Mouse (Mus musculus) myocyte (in vitro differentiated cells): ENCODE results near the gene Cd276. TPM values are rescaled to one million over a fixed set of nuclear protein-coding genes. Genes with fewer than 3 reads are reported as not detected.

Experiments
- H3K27me3 ChIP-seq: one replicate; pipeline ENCODE4 v1.6.1; 2011; ENCODE audit not compliant: control insufficient read depth, insufficient read depth, insufficient read length
- H3K36me3 ChIP-seq: one replicate; pipeline ENCODE4 v1.6.1; 2011; ENCODE audit not compliant: control insufficient read depth, insufficient read depth
- H3K4me2 ChIP-seq: one replicate; pipeline ENCODE4 v1.6.1; 2011; ENCODE audit warnings: low read depth, control low read depth
- H3K4me3 ChIP-seq: one replicate; pipeline ENCODE4 v1.5.1; 2011; ENCODE audit warnings: mild to moderate bottlenecking, control low read depth, moderate library complexity
- H3K79me2 ChIP-seq: one replicate; pipeline ENCODE4 v1.6.1; 2011; ENCODE audit not compliant: control insufficient read depth, insufficient read depth
- H3ac ChIP-seq: one replicate; pipeline ENCODE4 v1.6.1; 2011; ENCODE audit not compliant: control insufficient read depth, insufficient read length
- CEBPB ChIP-seq: IDR thresholded peaks from 2 replicates; pipeline ENCODE4 v1.6.1; 2011; ENCODE audit warnings: mild to moderate bottlenecking, moderate library complexity; ENCODE audit not compliant: poor library complexity, insufficient read depth, severe bottlenecking
- E2F4 ChIP-seq: IDR thresholded peaks from one replicate; pipeline ENCODE4 v1.6.1; 2011; ENCODE audit warnings: mild to moderate bottlenecking, control low read depth, moderate library complexity; ENCODE audit not compliant: insufficient read depth
- MAX ChIP-seq: IDR thresholded peaks from one replicate; pipeline ENCODE4 v1.6.1; 2011; ENCODE audit warnings: low read depth, mild to moderate bottlenecking, control low read depth
- MYOD1 ChIP-seq, 3 experiments: IDR thresholded peaks; one replicate each; pipeline ENCODE4 v1.6.1; 2011; ENCODE audit warnings: control low read depth in 2 of 3, low read depth in 2 of 3, mild to moderate bottlenecking in 2 of 3, moderate library complexity in 1 of 3; ENCODE audit not compliant: insufficient read length in 2 of 3, control insufficient read depth in 1 of 3
- MYOG ChIP-seq, 3 experiments: IDR thresholded peaks; one replicate each; pipeline ENCODE4 v1.6.1; 2011; ENCODE audit warnings: control low read depth in 2 of 3, low read depth in 2 of 3, mild to moderate bottlenecking in 2 of 3; ENCODE audit not compliant: insufficient read length in 2 of 3, control insufficient read depth in 1 of 3, insufficient read depth in 1 of 3
- POLR2A ChIP-seq: IDR thresholded peaks from one replicate; pipeline ENCODE4 v1.6.1; 2011; ENCODE audit warnings: low read depth, mild to moderate bottlenecking, control low read depth, moderate library complexity; ENCODE audit not compliant: insufficient read length
- POLR2AphosphoS2 ChIP-seq: IDR thresholded peaks from one replicate; pipeline ENCODE4 v1.6.1; 2011; ENCODE audit warnings: low read depth, control low read depth; ENCODE audit not compliant: insufficient read length
- REST ChIP-seq: IDR thresholded peaks from one replicate; pipeline ENCODE4 v1.6.1; 2011; ENCODE audit warnings: mild to moderate bottlenecking, control low read depth, moderate library complexity; ENCODE audit not compliant: insufficient read depth, insufficient read length
- SRF ChIP-seq: IDR thresholded peaks from one replicate; pipeline ENCODE4 v1.6.1; 2011; ENCODE audit warnings: low read depth; ENCODE audit not compliant: control insufficient read depth, insufficient read length
- TCF12 ChIP-seq: IDR thresholded peaks from one replicate; pipeline ENCODE4 v1.6.1; 2011; ENCODE audit warnings: mild to moderate bottlenecking, control low read depth; ENCODE audit not compliant: poor library complexity, insufficient read depth, severe bottlenecking
- TCF3 ChIP-seq: IDR thresholded peaks from one replicate; pipeline ENCODE4 v1.6.1; 2011; ENCODE audit warnings: low read depth, control low read depth; ENCODE audit not compliant: insufficient read length
- USF1 ChIP-seq: IDR thresholded peaks from one replicate; pipeline ENCODE4 v1.6.1; 2011; ENCODE audit warnings: low read depth, mild to moderate bottlenecking, control low read depth, moderate library complexity
- polyA plus RNA-seq: library from polyadenylated mRNA; unstranded; fragments of >200 nt; fragmentation: generic; extraction: Trizol; gene quantifications from one replicate; pipeline ENCODE4 v1.2.1, GENCODE M21; 2012; ENCODE audit warnings: missing spikeins

Gene Cd276
- polyA plus RNA-seq, 1 experiment = 49.5 TPM

- H3K27me3 ChIP-seq = no peaks in the 10 kb centered on the region
- peak overlapping the region; percentile 68 for H3K4me2 ChIP-seq
- TF ChIP-seq CEBPB (0 out of 2 replicates have a peak, but pooled peaks have one; percentile 23), TCF3 (no peak)
- H3K36me3 ChIP-seq = no peaks in the 10 kb centered on the region
- H3K4me3 ChIP-seq = no peak overlapping the region
- no peak overlapping the region for H3ac ChIP-seq
- peaks cover 80% of the 10 kb centered on the region for H3K79me2 ChIP-seq
These were observed 6.3 kb downstream of the Cd276 start for GRCm38 (mm10) chr9:58548897-58549296.

DNA sequence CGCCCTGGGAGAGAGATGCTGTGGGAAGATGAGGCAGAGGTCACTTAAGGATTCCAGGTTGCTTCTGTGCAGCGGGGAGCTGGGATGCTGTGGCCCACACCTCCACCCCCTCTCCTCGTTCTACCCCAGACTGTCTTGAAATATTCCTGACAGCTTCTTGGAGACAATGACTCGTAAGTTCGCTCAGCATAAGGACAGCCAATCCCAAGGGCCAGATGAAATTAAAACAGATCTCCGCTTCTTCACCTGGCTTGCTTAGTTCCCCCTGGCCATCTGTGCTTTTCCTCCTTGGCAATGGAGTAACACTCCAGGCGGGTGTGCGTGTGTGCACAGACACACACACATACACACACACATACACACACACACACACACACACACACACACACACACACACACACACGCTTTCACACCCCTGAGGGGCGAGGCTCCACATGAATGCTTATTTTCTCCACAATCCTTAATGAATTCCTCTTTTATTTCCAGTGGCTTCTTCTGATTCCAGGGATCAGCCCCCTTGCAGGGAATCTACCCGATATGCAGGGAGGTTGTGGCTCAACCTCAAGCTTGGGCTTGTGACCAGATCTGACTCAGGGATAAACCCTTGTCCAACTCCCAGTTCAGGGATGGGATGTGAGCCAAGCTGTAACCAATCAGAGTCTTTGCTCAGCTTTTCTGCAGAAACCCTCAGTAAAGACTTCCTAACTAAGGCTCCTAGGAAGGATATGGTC is 8.4 kb downstream of the Cd276 start:
- Histone ChIP-seq H3K79me2 (peaks cover 77% of the 10 kb centered on the region), H3K4me3 (no peak overlapping the region), H3K27me3 (no peaks in the 10 kb centered on the region), H3K36me3 (no peaks in the 10 kb centered on the region), H3ac (no peak overlapping the region), H3K4me2 (peak overlapping the region; percentile 72)
- TF ChIP-seq CEBPB (no peak), USF1 (peak; percentile 22), MYOD1 (IDR thresholded peaks at IDR 0.05; ENCODE audit: control insufficient read depth in 1 of 3, insufficient read length in 2 of 3, low read depth in 2 of 3) (no peak), REST (no peak)

- peaks cover 64% of the 10 kb centered on the region for H3K79me2 ChIP-seq
- TF ChIP-seq SRF = no peak
- TF ChIP-seq USF1 = no peak
- no peak for TF ChIP-seq POLR2A
- TF ChIP-seq REST = no peak
- no peak for TF ChIP-seq TCF12
- no peak for TF ChIP-seq MYOG (IDR thresholded peaks at IDR 0.05; ENCODE audit: control insufficient read depth in 1 of 3, insufficient read depth in 1 of 3, insufficient read length in 2 of 3, low read depth in 2 of 3)
- no peak for TF ChIP-seq POLR2AphosphoS2
- no peak for TF ChIP-seq TCF3
- no peak for TF ChIP-seq MYOD1 (IDR thresholded peaks at IDR 0.05; ENCODE audit: control insufficient read depth in 1 of 3, insufficient read length in 2 of 3, low read depth in 2 of 3)
- TF ChIP-seq MAX = no peak
- TF ChIP-seq CEBPB = no peak
- no peak for TF ChIP-seq E2F4
- H3K4me2 ChIP-seq = peak overlapping the region; percentile 13
- no peaks in the 10 kb centered on the region for H3K27me3 ChIP-seq
- H3K36me3 ChIP-seq = peaks cover 1% of the 10 kb centered on the region
- H3K4me3 ChIP-seq = no peak overlapping the region
- no peak overlapping the region for H3ac ChIP-seq
These were observed 9.8 kb downstream of the Cd276 start for GRCm38 (mm10) chr9:58545428-58545827.

GRCm38 (mm10) chr9:58544879-58545324 is 10.3 kb downstream of the Cd276 start:
- Histone ChIP-seq H3K4me3 (no peak overlapping the region), H3ac (no peak overlapping the region), H3K27me3 (no peaks in the 10 kb centered on the region), H3K36me3 (peaks cover 6% of the 10 kb centered on the region), H3K4me2 (peak overlapping the region; percentile 13), H3K79me2 (peaks cover 59% of the 10 kb centered on the region)
- TF ChIP-seq E2F4 = no peak
- TF ChIP-seq MYOG (IDR thresholded peaks at IDR 0.05; ENCODE audit: control insufficient read depth in 1 of 3, insufficient read depth in 1 of 3, insufficient read length in 2 of 3, low read depth in 2 of 3) = no peak
- TF ChIP-seq TCF3 = no peak

GRCm38 (mm10) chr9:58541895-58542338 is 13.3 kb downstream of the Cd276 start:
- H3K27me3 ChIP-seq = no peaks in the 10 kb centered on the region
- TF ChIP-seq MYOD1 (IDR thresholded peaks at IDR 0.05; ENCODE audit: control insufficient read depth in 1 of 3, insufficient read length in 2 of 3, low read depth in 2 of 3) (peak; percentile 40 to 75 (median 41)), MYOG (IDR thresholded peaks at IDR 0.05; ENCODE audit: control insufficient read depth in 1 of 3, insufficient read depth in 1 of 3, insufficient read length in 2 of 3, low read depth in 2 of 3) (peak in 1 of 3 experiments; percentile 65), REST (no peak), POLR2A (no peak)
- peaks cover 46% of the 10 kb centered on the region for H3K79me2 ChIP-seq
- no peak overlapping the region for H3K4me3 ChIP-seq
- peak overlapping the region; percentile 46 for H3K4me2 ChIP-seq
- no peak overlapping the region for H3ac ChIP-seq
- peaks cover 13% of the 10 kb centered on the region for H3K36me3 ChIP-seq

- H3K27me3 ChIP-seq = no peaks in the 10 kb centered on the region
- peaks cover 13% of the 10 kb centered on the region for H3K36me3 ChIP-seq
- no peak overlapping the region for H3ac ChIP-seq
- no peak overlapping the region for H3K4me3 ChIP-seq
- H3K4me2 ChIP-seq = no peak overlapping the region
- TF ChIP-seq POLR2A = no peak
- no peak for TF ChIP-seq USF1
- no peak for TF ChIP-seq TCF12
- no peak for TF ChIP-seq REST
- TF ChIP-seq MYOD1 (IDR thresholded peaks at IDR 0.05; ENCODE audit: control insufficient read depth in 1 of 3, insufficient read length in 2 of 3, low read depth in 2 of 3) = no peak
- TF ChIP-seq SRF = no peak
- H3K79me2 ChIP-seq = peaks cover 27% of the 10 kb centered on the region
These were observed 15.4 kb downstream of the Cd276 start for GRCm38 (mm10) chr9:58539886-58540285.
